Mouse (Mus musculus) adrenal gland, postnatal 14 days (tissue): ENCODE measurements around the gene Fam3b. TPM values are rescaled to one million over a fixed set of nuclear protein-coding genes. Genes with fewer than 3 reads are reported as not detected.
A peak's percentile ranks its signal among the peaks of the same experiment; 100 is the strongest.

Experiments
- DNase-seq: peaks from one replicate; pipeline ENCODE4 v3.0.0; 2021; ENCODE audit warnings: mixed read lengths
- long read RNA-seq, 2 experiments: library from polyadenylated mRNA; stranded (forward); transcript quantifications; one replicate each; pipeline ENCODE4 v2.0.0; 2021
- total RNA-seq: library from RNA; stranded (reverse); gene quantifications from 2 replicates; pipeline ENCODE4 v1.2.3, GENCODE M21; 2021

The Fam3b gene
- not detected in 2 replicates for total RNA-seq
- long read RNA-seq, experiment 1, result 0 reads
- long read RNA-seq, experiment 2, result 0 reads

GRCm38 (mm10) chr16:97514099-97514940 lies at the start of gene Fam3b:
Fam3b (minus strand) TSS chr16:97514816.
- no peak for DNase-seq

- no peak for DNase-seq
Measured at GRCm38 (mm10) chr16:97544340-97544739, 29.7 kb upstream of the Fam3b start.

DNA sequence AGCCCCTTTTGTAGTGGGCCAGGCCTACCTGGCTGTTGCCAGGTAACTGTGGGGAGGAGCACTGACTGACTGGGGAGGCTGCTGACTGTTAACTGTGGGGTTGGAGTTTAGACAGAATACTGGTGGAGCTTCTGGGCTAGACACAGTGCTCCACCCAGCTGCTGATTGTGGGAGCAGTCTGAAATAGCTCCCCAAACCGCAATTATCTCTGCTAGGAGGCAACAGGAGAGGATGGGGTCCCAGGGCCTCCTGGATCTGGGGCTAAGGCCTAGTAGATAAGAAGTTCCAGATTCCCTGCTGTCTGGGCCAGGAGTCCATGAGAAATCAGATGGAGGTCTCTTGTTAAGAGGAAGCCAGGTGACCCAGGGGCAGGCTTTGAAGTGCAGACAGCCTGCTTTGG lies 22.2 kb upstream of the Fam3b start:
- no peak for DNase-seq

DNA sequence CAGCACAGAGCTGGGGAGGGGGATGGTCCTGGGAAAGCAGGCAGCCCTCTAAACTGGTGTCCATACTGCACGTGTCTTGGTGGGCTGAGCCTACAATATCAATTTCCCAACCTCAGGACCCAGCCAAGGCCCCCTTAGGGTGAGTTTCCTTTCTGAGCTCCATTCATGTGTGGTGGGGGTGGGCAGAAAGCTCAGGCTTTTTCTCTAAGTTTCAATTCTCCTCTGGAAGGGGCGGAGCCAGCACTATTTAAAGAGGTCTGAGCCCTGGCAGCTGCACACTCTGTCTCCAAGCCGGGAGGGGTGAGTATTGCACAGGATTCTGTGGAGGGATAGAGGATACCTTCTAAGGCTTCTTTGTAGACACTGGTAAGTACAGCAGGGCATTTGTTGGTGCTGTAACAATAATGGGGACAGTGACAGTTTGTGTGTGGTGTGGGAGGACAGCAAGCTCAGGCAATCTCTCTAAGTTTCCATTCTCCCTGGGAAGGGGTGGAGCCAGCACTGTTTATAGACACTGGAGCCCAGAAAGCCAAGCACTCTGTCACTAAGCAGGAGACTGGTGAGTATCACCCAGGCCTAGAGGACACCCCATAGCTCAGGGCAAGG lies 21.3 kb upstream of the Fam3b start:
- peak; percentile 77 for DNase-seq

DNA sequence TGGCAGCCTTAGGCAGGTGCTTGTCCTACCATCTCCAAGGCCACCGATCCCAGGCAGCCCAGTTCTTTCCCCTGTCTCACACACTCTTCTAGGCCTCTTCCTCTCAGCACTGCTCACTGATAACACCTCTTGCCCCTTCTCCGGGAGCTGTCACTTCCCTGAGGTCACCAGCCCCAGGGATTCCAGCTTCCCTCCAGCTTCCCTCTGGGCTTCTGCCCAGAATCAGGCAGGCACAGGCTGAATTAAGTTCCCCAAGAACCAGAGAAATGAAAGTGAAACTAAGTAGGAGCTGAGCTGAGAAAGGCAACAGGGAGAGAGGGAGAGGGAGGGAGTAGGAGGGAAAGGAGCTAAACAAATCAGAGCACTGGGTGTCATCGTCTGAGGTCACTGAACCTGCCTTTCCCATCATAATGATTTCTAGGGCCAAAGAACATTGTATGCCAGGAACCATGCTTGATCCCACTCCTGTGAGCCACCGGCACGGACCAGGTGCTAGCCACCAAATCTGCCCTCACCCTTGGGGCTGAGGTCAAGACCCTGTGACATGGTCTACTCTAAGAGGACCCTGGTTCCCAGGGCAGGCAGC lies 20.4 kb upstream of the Fam3b start:
- peak; percentile 69 for DNase-seq

GRCm38 (mm10) chr16:97534448-97534847 lies 19.8 kb upstream of the Fam3b start:
- peak; percentile 10 for DNase-seq

DNA sequence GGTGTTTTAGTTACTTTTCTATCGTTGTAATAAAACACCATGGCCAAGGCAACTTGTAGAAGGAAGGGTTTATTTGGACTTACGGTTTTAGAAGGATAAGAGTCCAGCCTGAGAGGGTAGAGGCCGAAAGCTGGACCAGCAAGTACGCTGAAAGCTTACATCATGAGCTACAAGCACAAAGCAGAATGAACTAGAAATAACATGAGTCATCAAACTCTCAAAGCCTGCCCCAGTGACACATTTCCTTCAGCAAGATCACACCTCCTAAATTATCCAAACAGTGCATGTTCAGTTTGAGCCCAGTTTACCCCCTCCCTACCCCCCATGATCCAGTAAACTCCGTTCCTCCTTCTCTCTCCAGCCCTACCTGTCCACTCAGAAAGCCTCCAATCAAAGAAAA lies 19.1 kb upstream of the Fam3b start:
- DNase-seq, result no peak

- peak; percentile 13 for DNase-seq
Measured at GRCm38 (mm10) chr16:97533126-97533525, 18.5 kb upstream of the Fam3b start.

- DNase-seq, result no peak
Measured at GRCm38 (mm10) chr16:97529241-97529640, 14.6 kb upstream of the Fam3b start.

GRCm38 (mm10) chr16:97523024-97523423 lies 8.4 kb upstream of the Fam3b start:
- DNase-seq, result peak; percentile 59

DNA sequence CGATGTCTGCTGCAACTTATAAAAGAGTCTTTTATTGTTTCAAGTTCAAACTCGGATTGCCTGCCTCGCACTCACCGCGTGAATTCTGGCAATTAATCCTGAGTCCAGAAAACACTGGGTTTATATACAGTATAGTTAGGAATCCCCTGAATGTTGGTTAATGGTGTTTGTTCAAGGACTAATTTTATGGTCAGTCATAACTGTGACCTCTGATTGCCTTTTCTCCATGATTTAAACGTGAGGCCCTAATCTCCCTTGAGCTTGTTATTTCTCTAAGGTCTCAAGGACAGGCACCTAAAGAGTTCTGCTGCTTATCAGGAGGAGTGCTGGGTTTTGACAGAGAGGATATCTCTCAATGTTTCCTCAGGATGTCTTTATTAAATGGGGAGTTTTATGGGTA lies 7.4 kb upstream of the Fam3b start:
- DNase-seq, result no peak

- no peak for DNase-seq
Measured at GRCm38 (mm10) chr16:97516341-97516740, 1.7 kb upstream of the Fam3b start.

- no peak for DNase-seq
Measured at GRCm38 (mm10) chr16:97512347-97512751, 2.3 kb downstream of the Fam3b start.

DNA sequence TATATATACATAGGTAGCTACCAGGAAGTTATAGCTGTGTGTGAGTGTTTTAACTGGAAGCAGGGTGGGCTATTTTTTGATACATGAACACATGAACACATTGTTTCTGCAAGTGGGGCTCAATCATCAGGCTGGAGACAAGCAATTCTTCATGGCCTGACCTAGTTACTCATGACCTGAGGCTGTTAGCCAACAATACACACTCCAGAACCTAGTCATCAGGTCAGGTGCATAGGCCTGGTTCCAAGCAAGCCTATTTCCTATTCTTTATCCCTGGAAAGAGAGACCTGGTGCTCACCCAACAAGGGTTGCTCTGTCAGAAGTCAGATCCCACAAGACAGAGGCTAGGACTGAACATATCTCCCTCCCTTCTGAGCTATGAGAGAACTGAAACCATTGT lies 3.1 kb downstream of the Fam3b start:
- peak; percentile 16 for DNase-seq

GRCm38 (mm10) chr16:97510849-97511248 lies 3.8 kb downstream of the Fam3b start:
- DNase-seq, result no peak

- no peak for DNase-seq
Measured at GRCm38 (mm10) chr16:97507783-97508182, 6.8 kb downstream of the Fam3b start.

GRCm38 (mm10) chr16:97504793-97505192 lies 9.8 kb downstream of the Fam3b start:
- DNase-seq, result no peak

- DNase-seq, result no peak
Measured at GRCm38 (mm10) chr16:97503849-97504248, 10.8 kb downstream of the Fam3b start.

GRCm38 (mm10) chr16:97500901-97501300 lies 13.7 kb downstream of the Fam3b start:
- no peak for DNase-seq

DNA sequence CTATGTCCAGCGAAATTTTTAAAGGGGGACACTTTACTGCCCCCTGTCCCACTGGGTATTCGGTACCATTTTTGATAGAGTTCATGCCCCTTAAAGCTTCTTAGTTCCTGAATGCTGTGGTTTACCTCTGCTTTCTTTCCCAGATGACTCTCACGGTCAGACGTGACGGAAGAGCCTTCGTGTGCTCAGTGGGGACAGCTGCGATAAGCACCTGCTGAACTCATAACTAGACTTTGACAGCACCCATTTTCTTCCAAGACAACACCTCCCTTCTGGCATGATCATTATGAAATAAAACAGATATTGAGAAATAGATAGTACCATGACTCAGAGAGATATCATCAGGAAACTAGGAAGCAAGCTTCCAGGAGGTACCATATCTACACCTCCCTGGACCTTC lies 15.2 kb downstream of the Fam3b start:
- DNase-seq, result no peak

DNA sequence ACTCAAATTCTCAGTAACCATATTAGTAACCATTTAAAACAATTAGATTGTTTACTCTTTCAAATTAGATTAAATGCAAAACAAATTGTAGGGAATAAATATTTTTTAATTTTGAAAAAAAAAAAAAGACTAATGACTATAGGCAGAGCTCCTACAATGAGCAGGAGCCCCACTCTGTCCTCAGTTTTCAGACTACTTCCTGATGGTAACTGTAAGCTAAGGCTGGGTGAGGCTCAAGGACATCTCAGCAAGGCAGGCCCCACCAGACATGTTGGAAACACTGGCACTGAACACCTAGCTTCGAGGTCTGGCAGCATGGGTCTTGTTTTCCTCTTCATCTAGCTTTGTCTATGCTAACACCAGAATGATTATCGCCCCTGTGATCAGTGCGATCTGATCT lies 16.5 kb downstream of the Fam3b start:
- DNase-seq, result no peak

DNA sequence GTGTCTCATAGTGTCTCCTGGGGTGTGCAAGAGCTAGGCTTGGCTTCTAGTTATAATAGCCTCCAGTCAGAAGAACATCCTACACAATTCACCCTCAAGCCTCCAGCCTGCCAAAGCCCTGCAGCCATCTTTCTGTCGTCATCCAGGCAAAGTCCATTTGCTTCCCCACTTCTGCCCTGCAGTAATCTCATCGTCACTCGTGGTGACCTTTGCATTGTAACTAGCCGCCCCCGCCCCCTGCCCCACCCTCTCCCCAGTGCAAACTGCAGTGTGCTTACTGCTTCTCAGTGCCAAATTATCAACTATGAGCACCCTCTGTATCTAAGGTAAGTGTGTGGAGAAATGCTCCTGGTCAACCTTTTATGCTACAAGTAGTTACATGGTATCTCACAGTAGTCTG lies 16.9 kb downstream of the Fam3b start:
- DNase-seq, result no peak

- DNase-seq, result no peak
Measured at GRCm38 (mm10) chr16:97496026-97496425, 18.6 kb downstream of the Fam3b start.
